Mouse (Mus musculus) left cerebral cortex, adult 8-10 months (tissue): ENCODE data around the gene Iqcm. TPM values are rescaled to one million over a fixed set of nuclear protein-coding genes. Genes with fewer than 3 reads are reported as not detected.

Experiments
- total RNA-seq, 4 experiments: library from RNA; stranded (reverse); gene quantifications; 2 replicates each; pipeline ENCODE4 v1.2.4; 2022

The Iqcm gene
- total RNA-seq, 4 experiments from 2014 or later = 0.21 to 0.40 (median 0.32) TPM

Other genes starting within 250 kb of the Iqcm start
- gene Rasd2, start 234.8 kb upstream of the Iqcm start, total RNA-seq = 100 to 1,000 TPM; 173 to 220 (median 186) TPM
- gene Gm10358, start 42.1 kb upstream of the Iqcm start, total RNA-seq = not detected